Mouse (Mus musculus) MEL (cell line): Measurements from ENCODE around the gene Tmtc4. TPM values are rescaled to one million over a fixed set of nuclear protein-coding genes. Genes with fewer than 3 reads are reported as not detected.
A peak's percentile ranks its signal among the peaks of the same experiment; 100 is the strongest.

ENCODE experiments used
- DNase-seq: peaks from one replicate; pipeline ENCODE4 v3.0.0; 2011; ENCODE audit warnings: low read depth, low spot score
- H3K27ac ChIP-seq: 2 replicates; pipeline ENCODE4 v1.5.1; 2012; ENCODE audit warnings: low read depth, mild to moderate bottlenecking, control low read depth, low read length, moderate library complexity; ENCODE audit not compliant: control insufficient read depth
- H3K27me3 ChIP-seq, 2 experiments: fragments of 150-350 bp in 1 of 2; sonication (generic) in 1 of 2; 2 replicates each; pipeline ENCODE4 v1.6.1; 2012; ENCODE audit warnings: low read length in 2 of 2, mild to moderate bottlenecking in 2 of 2, improper control_type of control experiment in 1 of 2, moderate library complexity in 1 of 2; ENCODE audit not compliant: insufficient read depth in 2 of 2, control insufficient read depth in 1 of 2
- H3K36me3 ChIP-seq, 2 experiments: 2 replicates each; pipeline ENCODE4 v1.6.1; 2012 to 2014; ENCODE audit warnings: low read length in 2 of 2, improper control_type of control experiment in 1 of 2, inconsistent platforms in 1 of 2, mild to moderate bottlenecking in 1 of 2; ENCODE audit not compliant: insufficient read depth in 2 of 2, control insufficient read depth in 1 of 2
- H3K4me1 ChIP-seq, 2 experiments: fragments of 150-350 bp in 1 of 2; sonication (generic) in 1 of 2; 2 replicates each; pipeline ENCODE4 v1.6.1; 2012; ENCODE audit warnings: low read length in 2 of 2, improper control_type of control experiment in 1 of 2, mild to moderate bottlenecking in 1 of 2; ENCODE audit not compliant: insufficient read depth in 2 of 2, control insufficient read depth in 1 of 2
- H3K4me3 ChIP-seq, 2 experiments: fragments of 150-350 bp in 1 of 2; sonication (generic) in 1 of 2; 2 replicates each; pipeline ENCODE4 v1.5.1; 2012; ENCODE audit warnings: low read depth in 2 of 2, low read length in 2 of 2, mild to moderate bottlenecking in 2 of 2, moderate library complexity in 2 of 2, control low read depth in 1 of 2, improper control_type of control experiment in 1 of 2; ENCODE audit not compliant: control insufficient read depth in 1 of 2, insufficient read depth in 1 of 2
- H3K79me2 ChIP-seq: 2 replicates; pipeline ENCODE4 v1.6.1; 2012; ENCODE audit warnings: mild to moderate bottlenecking, low read length, moderate library complexity; ENCODE audit not compliant: control insufficient read depth, poor library complexity, insufficient read depth
- H3K9ac ChIP-seq: 2 replicates; pipeline ENCODE4 v1.6.1; 2012; ENCODE audit warnings: low read depth, mild to moderate bottlenecking, control low read depth, low read length, moderate library complexity; ENCODE audit not compliant: control insufficient read depth, poor library complexity, severe bottlenecking
- H3K9me3 ChIP-seq: fragments of 150-350 bp; sonication (generic); replicated peaks from 2 replicates; pipeline ENCODE4 v1.6.1; 2012; ENCODE audit warnings: mild to moderate bottlenecking, low read length, improper control_type of control experiment, moderate library complexity; ENCODE audit not compliant: insufficient read depth
- E2F4 ChIP-seq: IDR thresholded peaks from 2 replicates; pipeline ENCODE4 v1.6.1; 2011; ENCODE audit warnings: low read depth, low read length, improper control_type of control experiment, borderline replicate concordance
- ELF1 ChIP-seq: IDR thresholded peaks from 2 replicates; pipeline ENCODE4 v1.6.1; 2014; ENCODE audit warnings: low read depth, mild to moderate bottlenecking, inconsistent platforms, low read length, improper control_type of control experiment, moderate library complexity
- GATA1 ChIP-seq: IDR thresholded peaks from 2 replicates; pipeline ENCODE4 v1.6.1; 2011; ENCODE audit warnings: low read depth, low read length, improper control_type of control experiment
- HCFC1 ChIP-seq: IDR thresholded peaks from 2 replicates; pipeline ENCODE4 v1.6.1; 2012; ENCODE audit warnings: low read depth, mild to moderate bottlenecking, inconsistent platforms, low read length, improper control_type of control experiment, moderate library complexity
- MAZ ChIP-seq: IDR thresholded peaks from 2 replicates; pipeline ENCODE4 v1.6.1; 2012; ENCODE audit warnings: low read depth, mild to moderate bottlenecking, inconsistent platforms, low read length, improper control_type of control experiment
- MEF2A ChIP-seq: IDR thresholded peaks from 2 replicates; pipeline ENCODE4 v1.6.1; 2014; ENCODE audit warnings: low read depth, mild to moderate bottlenecking, inconsistent platforms, low read length, improper control_type of control experiment; ENCODE audit not compliant: poor library complexity, insufficient replicate concordance, severe bottlenecking; ENCODE audit errors: extremely low read depth
- NELFE ChIP-seq: IDR thresholded peaks from 2 replicates; pipeline ENCODE4 v1.6.1; 2011; ENCODE audit warnings: low read depth, low read length, improper control_type of control experiment
- NRF1 ChIP-seq: IDR thresholded peaks from 2 replicates; pipeline ENCODE4 v1.6.1; 2014; ENCODE audit warnings: low read depth, mild to moderate bottlenecking, inconsistent platforms, low read length, improper control_type of control experiment, moderate library complexity; ENCODE audit not compliant: poor library complexity, insufficient read depth, severe bottlenecking
- RAD21 ChIP-seq: IDR thresholded peaks from 2 replicates; pipeline ENCODE4 v1.6.1; 2011; ENCODE audit warnings: mild to moderate bottlenecking, low read depth, low read length, improper control_type of control experiment
- RCOR1 ChIP-seq: IDR thresholded peaks from 2 replicates; pipeline ENCODE4 v1.6.1; 2012; ENCODE audit warnings: low read depth, mild to moderate bottlenecking, inconsistent platforms, low read length, improper control_type of control experiment
- TAL1 ChIP-seq: IDR thresholded peaks from 2 replicates; pipeline ENCODE4 v1.6.1; 2012; ENCODE audit warnings: mild to moderate bottlenecking, inconsistent platforms, low read length, moderate library complexity, mixed read lengths
- USF1 ChIP-seq: IDR thresholded peaks from 2 replicates; pipeline ENCODE4 v1.6.1; 2014; ENCODE audit warnings: low read depth, mild to moderate bottlenecking, inconsistent platforms, low read length, improper control_type of control experiment, moderate library complexity
- USF2 ChIP-seq, 2 experiments: IDR thresholded peaks; 2 replicates each; pipeline ENCODE4 v1.6.1; 2011 to 2012; ENCODE audit warnings: improper control_type of control experiment in 2 of 2, low read length in 2 of 2, borderline replicate concordance in 1 of 2, inconsistent platforms in 1 of 2, low read depth in 1 of 2, mild to moderate bottlenecking in 1 of 2; ENCODE audit not compliant: insufficient read depth in 1 of 2
- ZC3H11A ChIP-seq: IDR thresholded peaks from 2 replicates; pipeline ENCODE4 v1.6.1; 2012; ENCODE audit warnings: low read depth, mild to moderate bottlenecking, inconsistent platforms, low read length, improper control_type of control experiment
- ZKSCAN1 ChIP-seq: IDR thresholded peaks from 2 replicates; pipeline ENCODE4 v1.6.1; 2012; ENCODE audit warnings: low read depth, mild to moderate bottlenecking, inconsistent platforms, low read length, improper control_type of control experiment, moderate library complexity
- ZNF384 ChIP-seq: IDR thresholded peaks from 2 replicates; pipeline ENCODE4 v1.6.1; 2012; ENCODE audit warnings: low read depth, mild to moderate bottlenecking, inconsistent platforms, low read length, improper control_type of control experiment
- polyA plus RNA-seq, 2 experiments: library from polyadenylated mRNA; stranded (reverse) in 1 of 2; unstranded in 1 of 2; fragments of >175 nt in 1 of 2; fragments of >200 nt in 1 of 2; gene quantifications; 2 replicates each; pipeline versions ENCODE4 v1.2.1 to v1.2.4; 2012; ENCODE audit warnings: low replicate concordance in 2 of 2, low read depth in 1 of 2; ENCODE audit not compliant: insufficient read length in 2 of 2, insufficient read depth in 1 of 2, missing spikeins in 1 of 2
- total RNA-seq: library from RNA; depleted of rRNA; stranded (reverse); fragments of 300-350 nt; gene quantifications from 2 replicates; pipeline ENCODE4 v1.2.3, GENCODE M21; 2012

Gene Tmtc4
- total and polyA plus RNA-seq, 3 experiments = 10.4 to 11.5 TPM; not detected in 1

- Histone ChIP-seq H3K9me3 (no peaks in the 10 kb centered on the region), H3K9ac (no peak overlapping the region), H3K36me3 (peaks cover 0 to 5% of the 10 kb centered on the region in 2 experiments; a peak in 2 of 4 replicates), H3K4me3 (no peak overlapping the region), H3K27ac (no peak overlapping the region), H3K27me3 (no peaks in the 10 kb centered on the region), H3K79me2 (no peaks in the 10 kb centered on the region), H3K4me1 (peaks cover 0 to 4% of the 10 kb centered on the region in 2 experiments; a peak in 2 of 4 replicates)
- TF ChIP-seq RAD21 (no peak), ZC3H11A (no peak), USF2 (IDR thresholded peaks at IDR 0.05; ENCODE audit: borderline replicate concordance in 1 of 2, insufficient read depth in 1 of 2, low read depth in 1 of 2, low read length in 2 of 2) (no peak), HCFC1 (peak; percentile 83)
- DNase-seq = no peak
These were observed 19.9 kb upstream of the Tmtc4 start for GRCm38 (mm10) chr14:123003715-123004114.

GRCm38 (mm10) chr14:123001391-123001790, 17.6 kb upstream of the Tmtc4 start:
- no peak overlapping the region for H3K4me3 ChIP-seq
- no peak overlapping the region for H3K9ac ChIP-seq
- no peaks in the 10 kb centered on the region for H3K36me3 ChIP-seq
- no peak for DNase-seq
- H3K27me3 ChIP-seq = no peaks in the 10 kb centered on the region
- H3K4me1 ChIP-seq = no peaks in the 10 kb centered on the region
- H3K27ac ChIP-seq = no peak overlapping the region
- TF ChIP-seq NELFE = no peak
- no peaks in the 10 kb centered on the region for H3K9me3 ChIP-seq
- H3K79me2 ChIP-seq = no peaks in the 10 kb centered on the region

- DNase-seq = no peak
- TF ChIP-seq MEF2A = no peak
- TF ChIP-seq USF2 (IDR thresholded peaks at IDR 0.05; ENCODE audit: borderline replicate concordance in 1 of 2, insufficient read depth in 1 of 2, low read depth in 1 of 2, low read length in 2 of 2) = no peak
- no peak for TF ChIP-seq USF1
- TF ChIP-seq ZKSCAN1 = no peak
- no peak for TF ChIP-seq E2F4
- TF ChIP-seq TAL1 = no peak
- TF ChIP-seq ELF1 = no peak
- TF ChIP-seq NRF1 = no peak
- no peak for TF ChIP-seq GATA1
- no peak for TF ChIP-seq MAZ
- no peak for TF ChIP-seq ZNF384
- no peak for TF ChIP-seq RCOR1
- TF ChIP-seq, all 39 proteins: peak for 0
- H3K27me3 ChIP-seq = peaks cover 1 to 2% of the 10 kb centered on the region in 2 experiments; a peak in 2 of 4 replicates
- H3K79me2 ChIP-seq = no peaks in the 10 kb centered on the region
- no peaks in the 10 kb centered on the region for H3K36me3 ChIP-seq
- no peak overlapping the region for H3K27ac ChIP-seq
- H3K4me3 ChIP-seq = no peak overlapping the region
- H3K9me3 ChIP-seq = no peaks in the 10 kb centered on the region
- no peak overlapping the region for H3K9ac ChIP-seq
- H3K4me1 ChIP-seq = no peaks in the 10 kb centered on the region
These were observed 13.6 kb upstream of the Tmtc4 start for GRCm38 (mm10) chr14:122997465-122997864.
